Mouse (Mus musculus) liver, adult 10 weeks (tissue): ENCODE results near the gene Rbp3. TPM values are rescaled to one million over a fixed set of nuclear protein-coding genes. Genes with fewer than 3 reads are reported as not detected.

ENCODE experiments used
- polyA plus RNA-seq: library from polyadenylated mRNA; stranded (reverse); fragments of 350-450 nt; fragmentation: Illumina TruSeq; extraction: RNeasy Lipid Tissue Mini Kit (QIAGEN cat#74804); gene quantifications from one replicate; pipeline ENCODE4 v1.2.3, GENCODE M21; 2014; ENCODE audit warnings: low read depth, low replicate concordance

Gene Rbp3
- not detected for polyA plus RNA-seq

DNA sequence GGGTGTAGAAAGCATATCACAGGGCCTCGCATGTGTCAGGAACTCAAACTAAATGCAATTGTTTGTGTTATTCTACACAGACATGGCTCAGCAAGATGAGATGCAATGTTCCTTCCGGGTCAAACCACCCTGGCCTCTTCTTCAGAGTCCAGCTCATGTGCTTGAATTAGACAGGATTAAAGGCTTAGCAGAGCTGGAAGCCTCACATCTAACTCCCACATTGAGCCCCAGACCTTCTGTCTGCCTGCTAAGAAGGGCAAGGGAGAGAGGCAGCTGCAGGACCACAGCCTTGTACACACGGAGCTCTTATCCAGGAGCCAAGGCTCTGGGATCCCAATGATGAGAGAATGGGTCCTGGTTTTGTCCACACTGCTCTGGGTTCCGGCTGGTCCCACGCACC lies at the start of gene Rbp3:
Rbp3 (plus strand) TSS at position 243 of the 400 bp plus-strand sequence.

GRCm38 (mm10) chr14:33923168-33924070 lies 30.4 kb upstream of the Rbp3 start, which contains the start of gene Gdf10:
Gene Gdf10, plus strand, starts transcription at chr14:33923587.

DNA sequence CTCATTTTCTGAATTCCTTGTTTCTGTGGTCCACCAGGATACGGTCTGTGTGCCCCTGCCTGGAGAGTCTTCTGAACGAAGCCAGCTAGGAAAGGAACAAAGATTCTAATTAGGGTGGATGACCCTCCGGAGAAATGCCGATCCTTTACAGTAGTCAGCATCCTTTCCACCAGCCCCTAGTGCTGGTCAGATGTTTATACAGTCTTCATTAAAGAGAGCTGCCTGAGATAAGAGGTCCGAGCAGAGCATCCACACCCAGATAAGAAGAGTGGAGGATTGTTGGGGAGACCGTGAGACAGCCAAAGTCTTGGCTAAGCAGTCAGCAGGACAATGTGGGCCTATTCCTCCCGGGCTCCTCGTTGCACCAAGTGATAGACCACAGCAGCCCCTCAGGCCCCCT lies 13.1 kb upstream of the Rbp3 start, which contains the start of gene Gdf2:
Gdf2 (plus strand) TSS at position 301 of the 400 bp plus-strand sequence.

GRCm38 (mm10) chr14:33978604-33979059 lies 24.8 kb downstream of the Rbp3 start, which contains the start of gene Zfp488:
Gene Zfp488, minus strand, starts transcription at chr14:33978764.

Other genes starting within 250 kb of the Rbp3 start
- 1.7 TPM for gene Gdf10, start 30.4 kb upstream of the Rbp3 start, polyA plus RNA-seq
- 4.3 TPM for gene Gdf2, start 13.0 kb upstream of the Rbp3 start, polyA plus RNA-seq
- gene Zfp488, start 24.8 kb downstream of the Rbp3 start, polyA plus RNA-seq, result not detected
- not detected for gene Gm30083, start 61.2 kb downstream of the Rbp3 start, polyA plus RNA-seq
- not detected for gene Gm5460, start 62.8 kb downstream of the Rbp3 start, polyA plus RNA-seq
- gene Antxrl, start 98.7 kb downstream of the Rbp3 start, polyA plus RNA-seq, result not detected
- gene Anxa8, start 132.0 kb downstream of the Rbp3 start, polyA plus RNA-seq, result not detected
- gene A630023A22Rik, start 148.8 kb downstream of the Rbp3 start, polyA plus RNA-seq, result not detected
- gene Npy4r, start 198.5 kb downstream of the Rbp3 start, polyA plus RNA-seq, result not detected
- not detected for gene Gprin2, start 247.7 kb downstream of the Rbp3 start, polyA plus RNA-seq